Mouse (Mus musculus): ENCODE results near the gene Snrpn. TPM values are rescaled to one million over a fixed set of nuclear protein-coding genes. Genes with fewer than 3 reads are reported as not detected.
"Not testable (repeated sequence)": the region's sequence is repeated elsewhere in the genome, so short reads cannot be mapped to it uniquely, and the experiment has no call there.

The Snrpn gene
- total RNA-seq (2015) (not detected in 2 replicates), total RNA-seq (2017) (not detected in 2 replicates)

- ATAC-seq (ENCODE audit: poor library complexity, severe bottlenecking) = no peak
Measured at GRCm38 (mm10) chr7:60139742-60140480, at the start of gene Snrpn. TSS of gene Snrpn (minus strand) at chr7:60140219.

- ATAC-seq (ENCODE audit: poor library complexity, severe bottlenecking) = no peak
Measured at GRCm38 (mm10) chr7:60170250-60171185, 30.5 kb upstream of the Snrpn start.

- ATAC-seq (ENCODE audit: poor library complexity, severe bottlenecking) = no peak
Measured at GRCm38 (mm10) chr7:60125332-60125731, 14.7 kb downstream of the Snrpn start.

- ATAC-seq (ENCODE audit: poor library complexity, severe bottlenecking) = not testable (repeated sequence)
Measured at GRCm38 (mm10) chr7:60123086-60123624, 16.9 kb downstream of the Snrpn start.

GRCm38 (mm10) chr7:60122434-60123085, 17.5 kb downstream of the Snrpn start:
- ATAC-seq (ENCODE audit: poor library complexity, severe bottlenecking) = no peak

- ATAC-seq (ENCODE audit: poor library complexity, severe bottlenecking) = no peak
Measured at GRCm38 (mm10) chr7:60097154-60097859, 42.7 kb downstream of the Snrpn start.

- no peak for ATAC-seq (ENCODE audit: poor library complexity, severe bottlenecking)
Measured at GRCm38 (mm10) chr7:60076301-60076700, 63.7 kb downstream of the Snrpn start.

GRCm38 (mm10) chr7:60047481-60048201, 92.4 kb downstream of the Snrpn start:
- no peak for ATAC-seq (ENCODE audit: poor library complexity, severe bottlenecking)

GRCm38 (mm10) chr7:60013186-60013585, 126.8 kb downstream of the Snrpn start:
- ATAC-seq (ENCODE audit: poor library complexity, severe bottlenecking) = no peak

GRCm38 (mm10) chr7:60007727-60008360, 132.2 kb downstream of the Snrpn start:
- no peak for ATAC-seq (ENCODE audit: poor library complexity, severe bottlenecking)

GRCm38 (mm10) chr7:60006262-60006661, 133.8 kb downstream of the Snrpn start:
- ATAC-seq (ENCODE audit: poor library complexity, severe bottlenecking) = no peak

GRCm38 (mm10) chr7:60004606-60005330, 135.3 kb downstream of the Snrpn start, which contains the start of the genes Snurf and Gm38393:
TSS of gene Snurf (minus strand) at chr7:60005049.
TSS of gene Gm38393 (minus strand) at chr7:60005064.
- no peak for ATAC-seq (ENCODE audit: poor library complexity, severe bottlenecking)

- ATAC-seq (ENCODE audit: poor library complexity, severe bottlenecking) = no peak
Measured at GRCm38 (mm10) chr7:60003921-60004605, 136.0 kb downstream of the Snrpn start.

GRCm38 (mm10) chr7:60003006-60003865, 136.8 kb downstream of the Snrpn start:
- ATAC-seq (ENCODE audit: poor library complexity, severe bottlenecking) = no peak

- ATAC-seq (ENCODE audit: poor library complexity, severe bottlenecking) = no peak
Measured at GRCm38 (mm10) chr7:59978646-59979045, 161.4 kb downstream of the Snrpn start.
